Comparison of ENCODE assay signal across 11 mouse cellular contexts in genomic region chr1:191641438-191641837, GRCm38 (mm10).
DNase-seq lines count a peak whose midpoint lies in the region; ATAC-seq lines count a peak whose summit lies in the region.
"Had no signal": no experiment of that assay in that cellular context is flagged by ENCODE, and none has a peak within 500 bp of the region (broad histone marks: within the 10 kb centered on the region; RNA-seq: fewer than 3 reads in every experiment).

No protein-coding gene starts in this region.

- no peaks in the 10 kb centered on the region for H3K27me3 ChIP-seq in embryonic facial prominence, embryonic 10.5 days (replicated peaks; ENCODE audit: low read depth, poor library complexity, severe bottlenecking)
- H3K27me3 ChIP-seq in limb, embryonic 10.5 days (ENCODE audit: low read depth, poor library complexity, severe bottlenecking), result no peaks in the 10 kb centered on the region
- H3K27me3 ChIP-seq: embryonic facial prominence, embryonic 13.5 days; midbrain, embryonic 15.5 days had no signal

- ATAC-seq in erythroblast, adult 5-6 weeks (replicated peaks; ENCODE audit: low FRiP score, poor library complexity, severe bottlenecking), result no peak
- ATAC-seq: midbrain, embryonic 15.5 days had no signal

- H3K4me3 ChIP-seq in embryonic facial prominence, embryonic 10.5 days, result no peak overlapping the region
- no peak overlapping the region for H3K4me3 ChIP-seq in limb, embryonic 10.5 days
- H3K4me3 ChIP-seq: embryonic facial prominence, embryonic 13.5 days; midbrain, embryonic 15.5 days had no signal

- H3K9me3 ChIP-seq in embryonic facial prominence, embryonic 10.5 days, result no peaks in the 10 kb centered on the region
- H3K9me3 ChIP-seq in limb, embryonic 10.5 days (replicated peaks), result no peaks in the 10 kb centered on the region
- H3K9me3 ChIP-seq: embryonic facial prominence, embryonic 13.5 days; midbrain, embryonic 15.5 days had no signal

- H3K36me3 ChIP-seq in embryonic facial prominence, embryonic 10.5 days (replicated peaks), result no peaks in the 10 kb centered on the region
- H3K36me3 ChIP-seq in limb, embryonic 10.5 days, result no peaks in the 10 kb centered on the region
- H3K36me3 ChIP-seq: embryonic facial prominence, embryonic 13.5 days; midbrain, embryonic 15.5 days had no signal

- H3K27ac ChIP-seq in embryonic facial prominence, embryonic 10.5 days (replicated peaks), result no peak overlapping the region; the same call in 1 of the 2 replicates
- no peak overlapping the region for H3K27ac ChIP-seq in limb, embryonic 10.5 days
- H3K27ac ChIP-seq: embryonic facial prominence, embryonic 13.5 days; midbrain, embryonic 15.5 days had no signal

- H3K4me1 ChIP-seq in embryonic facial prominence, embryonic 10.5 days, result peaks cover 33% of the 10 kb centered on the region
- H3K4me1 ChIP-seq in limb, embryonic 10.5 days, result peaks cover 25% of the 10 kb centered on the region
- H3K4me1 ChIP-seq: embryonic facial prominence, embryonic 13.5 days had no signal

- DNase-seq in embryo, embryonic 10 days (ENCODE audit: low spot score), result peak; percentile 68
- DNase-seq in embryonic facial prominence, embryonic 10.5 days (ENCODE audit: low spot score), result peak; percentile 37
- DNase-seq in kidney, adult 9 months, result peak; percentile 73
- peak; percentile 39 to 71 for DNase-seq in lung, adult 18-20 months
- DNase-seq in limb, embryonic 10.5 days (ENCODE audit: low spot score), result no peak
- DNase-seq in testis, postnatal 10 days (ENCODE audit: low spot score), result no peak
- no peak for DNase-seq in cerebellum, postnatal 4 days (ENCODE audit: low spot score in 2 of 2)
- DNase-seq: layer of hippocampus, postnatal 36 days had no signal

- WGBS in embryonic facial prominence, embryonic 10.5 days, result 1% methylated on average over 2 of the region's 2 CpGs
- 4% methylated on average over 2 of the region's 2 CpGs for WGBS in limb, embryonic 10.5 days

Comparison
In these comparisons a context has a peak if more than half of its experiments do, and no peak if none do; other contexts are left out.
1. DNase-seq: peak in embryo, embryonic 10 days (single experiment), embryonic facial prominence, embryonic 10.5 days (single experiment), kidney, adult 9 months (single experiment) and lung, adult 18-20 months (2 of 2); none in limb, embryonic 10.5 days (single experiment), testis, postnatal 10 days (single experiment) and cerebellum, postnatal 4 days (0 of 2).